18 mouse cellular contexts compared by ENCODE assay signal in genomic region chr17:45852402-45852801, GRCm38 (mm10).
DNase-seq lines count a peak whose midpoint lies in the region; ATAC-seq and TF ChIP-seq lines count a peak whose summit lies in the region.
"Had no signal": no experiment of that assay in that cellular context is flagged by ENCODE, and none has a peak within 500 bp of the region (broad histone marks: within the 10 kb centered on the region; RNA-seq: fewer than 3 reads in every experiment).

No protein-coding gene starts in this region.

- no peak overlapping the region for H3K4me3 ChIP-seq in kidney, postnatal 0 days (replicated peaks; ENCODE audit: low read depth, low read length)
- no peak overlapping the region for H3K4me3 ChIP-seq in kidney, embryonic 15.5 days (replicated peaks)
- H3K4me3 ChIP-seq in MEL (ENCODE audit: control insufficient read depth in 1 of 2, insufficient read depth in 1 of 2, low read depth in 2 of 2, low read length in 2 of 2) = no peak overlapping the region; a peak in 1 of 4 replicates
- H3K4me3 ChIP-seq in liver, embryonic 12.5 days = no peak overlapping the region
- H3K4me3 ChIP-seq: embryonic facial prominence, embryonic 15.5 days; forebrain, embryonic 13.5 days; layer of hippocampus, adult 2 months; limb, embryonic 13.5 days; liver, embryonic 15.5 days had no signal

- peak; percentile 38; the same call in 1 of the 2 replicates for ATAC-seq in kidney, postnatal 0 days (replicated peaks; ENCODE audit: low FRiP score, low read depth)
- ATAC-seq in kidney, embryonic 15.5 days (replicated peaks; ENCODE audit: low FRiP score) = no peak
- peak; percentile 77 for ATAC-seq in megakaryocyte progenitor cell, adult 5-6 weeks (replicated peaks; ENCODE audit: poor library complexity)
- ATAC-seq in liver, embryonic 12.5 days = no peak
- ATAC-seq: activated CD4-positive, CD25-positive, alpha-beta regulatory T cell, adult 4 months; forebrain, embryonic 13.5 days; lung, postnatal 0 days; Patski had no signal

- H3K9ac ChIP-seq in kidney, postnatal 0 days (ENCODE audit: low read depth, low read length) = no peak overlapping the region
- H3K9ac ChIP-seq in kidney, embryonic 15.5 days = no peak overlapping the region
- H3K9ac ChIP-seq in MEL (ENCODE audit: control insufficient read depth, low read depth, low read length, poor library complexity, severe bottlenecking) = peak overlapping the region; percentile 23; the same call in 1 of the 2 replicates
- H3K9ac ChIP-seq in liver, embryonic 12.5 days = no peak overlapping the region
- H3K9ac ChIP-seq: embryonic facial prominence, embryonic 15.5 days; forebrain, embryonic 13.5 days; limb, embryonic 13.5 days; liver, embryonic 15.5 days had no signal

- no peaks in the 10 kb centered on the region for H3K9me3 ChIP-seq in kidney, postnatal 0 days (replicated peaks; ENCODE audit: low read length)
- H3K9me3 ChIP-seq in kidney, embryonic 15.5 days (replicated peaks) = no peaks in the 10 kb centered on the region
- H3K9me3 ChIP-seq in MEL (replicated peaks; ENCODE audit: insufficient read depth, low read length) = no peaks in the 10 kb centered on the region
- no peaks in the 10 kb centered on the region for H3K9me3 ChIP-seq in liver, embryonic 12.5 days (replicated peaks)
- H3K9me3 ChIP-seq: embryonic facial prominence, embryonic 15.5 days; forebrain, embryonic 13.5 days; limb, embryonic 13.5 days; liver, embryonic 15.5 days had no signal

- no peak overlapping the region for H3K27ac ChIP-seq in kidney, postnatal 0 days
- H3K27ac ChIP-seq in kidney, embryonic 15.5 days = no peak overlapping the region
- no peak overlapping the region for H3K27ac ChIP-seq in MEL (ENCODE audit: control insufficient read depth, low read depth, low read length)
- H3K27ac ChIP-seq in liver, embryonic 12.5 days = no peak overlapping the region
- H3K27ac ChIP-seq: embryonic facial prominence, embryonic 15.5 days; forebrain, embryonic 13.5 days; layer of hippocampus, adult 2 months; limb, embryonic 13.5 days; liver, embryonic 15.5 days had no signal

- H3K4me1 ChIP-seq in kidney, postnatal 0 days (replicated peaks; ENCODE audit: insufficient read depth, low read length) = no peaks in the 10 kb centered on the region
- H3K4me1 ChIP-seq in kidney, embryonic 15.5 days = peaks cover 6% of the 10 kb centered on the region; the same call in 1 of the 2 replicates
- peaks cover 9 to 16% of the 10 kb centered on the region in 2 experiments; a peak in 3 of 4 replicates for H3K4me1 ChIP-seq in MEL (ENCODE audit: control insufficient read depth in 1 of 2, insufficient read depth in 2 of 2, low read length in 2 of 2)
- no peaks in the 10 kb centered on the region for H3K4me1 ChIP-seq in liver, embryonic 12.5 days
- H3K4me1 ChIP-seq: embryonic facial prominence, embryonic 15.5 days; liver, embryonic 15.5 days had no signal

- TF ChIP-seq POLR2A in MEL (IDR thresholded peaks at IDR 0.05; ENCODE audit: control insufficient read depth in 1 of 2, insufficient read depth in 1 of 2, low read depth in 1 of 2, low read length in 2 of 2, poor library complexity in 1 of 2) = no peak

- no peaks in the 10 kb centered on the region for H3K79me2 ChIP-seq in MEL (ENCODE audit: control insufficient read depth, insufficient read depth, low read length, poor library complexity)

- no peak for TF ChIP-seq CTCF in kidney, postnatal 0 days (IDR thresholded peaks at IDR 0.05; ENCODE audit: low read depth)
- TF ChIP-seq CTCF in MEL (IDR thresholded peaks at IDR 0.05 in 2 of 3, conservative IDR thresholded peaks at IDR 0.05 in 1 of 3; ENCODE audit: control insufficient read depth in 1 of 3, insufficient read depth in 1 of 3, low read depth in 2 of 3, low read length in 3 of 3, poor library complexity in 1 of 3, severe bottlenecking in 1 of 3) = no peak

- no peak for TF ChIP-seq RAD21 in MEL (IDR thresholded peaks at IDR 0.05; ENCODE audit: low read depth, low read length)

- DNase-seq in kidney, postnatal 0 days (ENCODE audit: low spot score) = no peak
- peak; percentile 56 for DNase-seq in MEL (ENCODE audit: low read depth, low spot score)
- peak; percentile 61 to 68 for DNase-seq in adrenal gland, postnatal 36 days
- no peak for DNase-seq in kidney, postnatal 25 days
- DNase-seq: cerebellum, adult 9-10 months; heart, postnatal 4 days; thymus, postnatal 4 days had no signal

- no peak for TF ChIP-seq EP300 in MEL (IDR thresholded peaks at IDR 0.05; ENCODE audit: low read depth in 1 of 2, low read length in 2 of 2)

- no peaks in the 10 kb centered on the region for H3K36me3 ChIP-seq in kidney, postnatal 0 days (ENCODE audit: insufficient read depth, low read length)
- H3K36me3 ChIP-seq in kidney, embryonic 15.5 days = no peaks in the 10 kb centered on the region
- no peaks in the 10 kb centered on the region; a peak in 1 of 4 replicates for H3K36me3 ChIP-seq in MEL (ENCODE audit: control insufficient read depth in 1 of 2, insufficient read depth in 2 of 2, low read length in 2 of 2)
- H3K36me3 ChIP-seq in liver, embryonic 12.5 days = no peaks in the 10 kb centered on the region
- H3K36me3 ChIP-seq: embryonic facial prominence, embryonic 15.5 days; limb, embryonic 13.5 days; liver, embryonic 15.5 days had no signal

- no peak overlapping the region for H3K4me2 ChIP-seq in kidney, postnatal 0 days (ENCODE audit: low read length)
- no peak overlapping the region for H3K4me2 ChIP-seq in kidney, embryonic 15.5 days
- no peak overlapping the region for H3K4me2 ChIP-seq in liver, embryonic 12.5 days
- H3K4me2 ChIP-seq: embryonic facial prominence, embryonic 15.5 days; forebrain, embryonic 13.5 days; limb, embryonic 13.5 days; liver, embryonic 15.5 days had no signal

- WGBS in kidney, postnatal 0 days = 55% methylated on average over 5 of the region's 5 CpGs
- WGBS in kidney, embryonic 15.5 days = 58% methylated on average over 5 of the region's 5 CpGs
- 22% methylated on average over 5 of the region's 5 CpGs for WGBS in liver, embryonic 12.5 days (ENCODE audit: insufficient replicate concordance)

- H3K27me3 ChIP-seq in kidney, postnatal 0 days (ENCODE audit: insufficient read depth, low read length) = no peaks in the 10 kb centered on the region
- H3K27me3 ChIP-seq in kidney, embryonic 15.5 days = no peaks in the 10 kb centered on the region
- H3K27me3 ChIP-seq in MEL (ENCODE audit: control insufficient read depth in 1 of 2, insufficient read depth in 2 of 2, low read length in 2 of 2) = no peaks in the 10 kb centered on the region
- H3K27me3 ChIP-seq in liver, embryonic 12.5 days (replicated peaks) = peaks cover 25% of the 10 kb centered on the region
- H3K27me3 ChIP-seq: embryonic facial prominence, embryonic 15.5 days; limb, embryonic 13.5 days; Patski had no signal

TF ChIP-seq in MEL, 35 proteins besides CTCF, POLR2A, EP300 and RAD21:
- TF ChIP-seq POLR2AphosphoS2 (IDR thresholded peaks at IDR 0.05; ENCODE audit: low read length) (no peak), ETS1 (IDR thresholded peaks at IDR 0.05; ENCODE audit: low read depth, low read length) (peak; percentile 37; the same call in 1 of the 2 replicates)
TF ChIP-seq in MEL: peak in this region for 1.

Comparison
In these comparisons a context has a peak if more than half of its experiments do, and no peak if none do; other contexts are left out.
1. ATAC-seq: peak in kidney, postnatal 0 days (single experiment) and megakaryocyte progenitor cell, adult 5-6 weeks (single experiment); none in kidney, embryonic 15.5 days (single experiment) and liver, embryonic 12.5 days (single experiment).
2. DNase-seq: peak in MEL (single experiment) and adrenal gland, postnatal 36 days (2 of 2); none in kidney, postnatal 0 days (single experiment) and kidney, postnatal 25 days (0 of 2).